Mouse (Mus musculus) retina, embryonic 14.5 days (tissue): ENCODE data around the gene Olfr916.

ENCODE experiments used
- DNase-seq: peaks from one replicate; pipeline ENCODE4 v3.0.0-alpha.2; 2015; ENCODE audit warnings: low spot score

The Olfr916 gene

GRCm38 (mm10) chr9:38659775-38660174, at the start of gene Olfr916:
TSS of gene Olfr916 (minus strand) at chr9:38659875.
- no peak for DNase-seq

GRCm38 (mm10) chr9:38674501-38674900, 14.8 kb upstream of the Olfr916 start, which contains the start of gene Olfr918:
TSS of gene Olfr918 (minus strand) at chr9:38674601.
- no peak for DNase-seq

GRCm38 (mm10) chr9:38672887-38673286, 13.2 kb upstream of the Olfr916 start:
- DNase-seq, result no peak

GRCm38 (mm10) chr9:38665742-38666141, 6.1 kb upstream of the Olfr916 start, which contains the start of gene Olfr917:
TSS of gene Olfr917 (minus strand) at chr9:38665842.
- DNase-seq, result no peak

GRCm38 (mm10) chr9:38632406-38632805, 27.3 kb downstream of the Olfr916 start:
- DNase-seq, result no peak
